In the genomic region with DNA sequence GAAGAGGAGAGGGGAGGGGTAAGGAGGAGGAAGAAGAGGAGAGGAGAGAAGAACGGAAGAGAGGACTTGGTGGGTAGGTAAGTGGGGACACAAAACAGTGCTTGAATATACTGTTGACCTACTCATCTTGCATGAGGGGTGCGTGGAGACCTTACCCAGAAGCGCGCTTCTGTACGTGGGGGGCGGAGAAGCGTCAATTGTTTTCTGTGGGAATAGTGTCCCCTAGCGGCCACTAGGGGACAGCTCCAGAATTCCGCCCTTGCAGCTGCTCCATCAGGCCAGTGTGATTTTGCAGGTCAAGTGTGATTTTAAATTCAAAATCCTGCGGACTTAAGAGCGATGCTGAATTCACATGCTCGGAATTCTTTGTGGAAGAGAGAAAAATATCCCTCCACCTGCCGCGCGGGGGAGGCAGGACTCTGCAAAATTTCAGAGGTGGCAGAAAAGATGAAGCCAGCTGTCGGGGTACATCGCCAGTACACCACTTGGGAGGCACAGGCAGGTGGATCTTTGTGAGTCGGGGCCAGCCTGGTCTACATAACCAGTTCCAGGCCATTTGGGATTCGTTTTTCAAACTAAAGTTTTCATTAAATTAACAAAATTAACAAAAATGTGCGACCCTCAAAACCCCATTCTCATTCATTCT, we compare ENCODE assay signal across 8 mouse cellular contexts. TPM values are rescaled to one million over a fixed set of nuclear protein-coding genes. Genes with fewer than 3 reads are reported as not detected.
DNase-seq lines count a peak whose midpoint lies in the region; ATAC-seq and TF ChIP-seq lines count a peak whose summit lies in the region.

No protein-coding gene starts in this region.

- intact Hi-C loops in heart, postnatal 14 days (cut with DNase I), result loop anchor here (1.0 to 5.0 kb wide), 2 partner anchors 31 to 184 kb away; no protein-coding TSS in a partner anchor

- H3K9me3 ChIP-seq in embryonic facial prominence, embryonic 14.5 days (ENCODE audit: control insufficient read depth, low read length), result no peaks in the 10 kb centered on the region

- TF ChIP-seq CTCF in layer of hippocampus, adult 2 months (conservative IDR thresholded peaks at IDR 0.05), result peak; percentile 94

- ATAC-seq in embryonic facial prominence, embryonic 14.5 days (ENCODE audit: low read depth), result peak; percentile 60; the same call in 1 of the 2 replicates

- no peak overlapping the region for H3K27ac ChIP-seq in layer of hippocampus, adult 2 months
- H3K27ac ChIP-seq in embryonic facial prominence, embryonic 14.5 days (replicated peaks; ENCODE audit: low read depth, low read length), result no peak overlapping the region

- peak; percentile 29 to 56 for DNase-seq in layer of hippocampus, adult 2 months (ENCODE audit: low spot score in 2 of 2)
- no peak for DNase-seq in layer of hippocampus, adult 9-11 months
- DNase-seq in adrenal gland, postnatal 36 days, result peak; percentile 49 to 69
- peak; percentile 56 for DNase-seq in embryonic facial prominence, embryonic 14.5 days (ENCODE audit: low spot score)
- DNase-seq in heart, postnatal 14 days, result peak; percentile 68 to 71
- DNase-seq in layer of hippocampus, postnatal 14 days (ENCODE audit: low spot score in 2 of 2), result peak; percentile 42 to 45
- peak; percentile 58 to 70 for DNase-seq in lung, postnatal 4 days
- peak; percentile 39 for DNase-seq in right cerebral cortex, postnatal 14 days

- no peaks in the 10 kb centered on the region for H3K27me3 ChIP-seq in embryonic facial prominence, embryonic 14.5 days (replicated peaks; ENCODE audit: control insufficient read depth, insufficient read depth, low read length)

- WGBS in embryonic facial prominence, embryonic 14.5 days, result 14% methylated on average over 20 of the region's 20 CpGs

- no peak overlapping the region; the same call in 1 of the 2 replicates for H3K4me3 ChIP-seq in layer of hippocampus, adult 2 months
- H3K4me3 ChIP-seq in embryonic facial prominence, embryonic 14.5 days (ENCODE audit: low read depth, low read length), result peak overlapping the region; percentile 5; the same call in 1 of the 2 replicates

- H3K4me1 ChIP-seq in embryonic facial prominence, embryonic 14.5 days (ENCODE audit: control insufficient read depth, insufficient read depth, low read length), result no peaks in the 10 kb centered on the region

- peak overlapping the region; percentile 41 for H3K4me2 ChIP-seq in embryonic facial prominence, embryonic 14.5 days (ENCODE audit: low read depth, low read length)

- H3K9ac ChIP-seq in embryonic facial prominence, embryonic 14.5 days (ENCODE audit: low read depth, low read length), result no peak overlapping the region

- H3K36me3 ChIP-seq in embryonic facial prominence, embryonic 14.5 days (ENCODE audit: control insufficient read depth, insufficient read depth, low read length), result no peaks in the 10 kb centered on the region

RNA-seq across cellular contexts. Expression of a gene that starts 18.6 kb away (rescaled TPM):
- 10 to 100 TPM; 12.2 to 13.6 TPM for total RNA-seq in layer of hippocampus, adult 2 months (2021)
- 10 to 100 TPM; 31.2 to 40.7 TPM for total RNA-seq in adrenal gland, postnatal 36 days (2021)
- polyA plus RNA-seq in embryonic facial prominence, embryonic 14.5 days (2014; fragmentation: Nextera tagmentation; extraction: Ambion mirVana), result 28.3 and 30.2 TPM in 2 replicates
- 10 to 100 TPM; 46.1 to 57.3 TPM for total RNA-seq in heart, postnatal 14 days (2021)
- total RNA-seq in layer of hippocampus, postnatal 14 days (2021), result 10 to 100 TPM; 24.5 to 24.7 TPM

RNA-seq across cellular contexts. Expression of a gene that starts 35.7 kb away (rescaled TPM):
- not detected for total RNA-seq in layer of hippocampus, adult 2 months (2021)
- total RNA-seq in adrenal gland, postnatal 36 days (2021), result 1 to 10 TPM; 7.5 to 8.7 TPM
- polyA plus RNA-seq in embryonic facial prominence, embryonic 14.5 days (2014; fragmentation: Nextera tagmentation; extraction: Ambion mirVana), result 0.41 and 0.54 TPM in 2 replicates
- not detected for total RNA-seq in heart, postnatal 14 days (2021)
- not detected for total RNA-seq in layer of hippocampus, postnatal 14 days (2021)

RNA-seq across cellular contexts. Expression of a gene that starts 47.0 kb away (rescaled TPM):
- total RNA-seq in layer of hippocampus, adult 2 months (2021), result 10 to 100 TPM; 16.7 to 18.8 TPM
- total RNA-seq in adrenal gland, postnatal 36 days (2021), result 10 to 100 TPM; 28.5 to 58.8 TPM
- polyA plus RNA-seq in embryonic facial prominence, embryonic 14.5 days (2014; fragmentation: Nextera tagmentation; extraction: Ambion mirVana), result 21.6 and 25.3 TPM in 2 replicates
- total RNA-seq in heart, postnatal 14 days (2021), result 1 to 10 TPM; 8.2 to 9.7 TPM
- 10 to 100 TPM; 22.6 to 24.2 TPM for total RNA-seq in layer of hippocampus, postnatal 14 days (2021)

RNA-seq across cellular contexts. Expression of a gene that starts 56.3 kb away (rescaled TPM):
- total RNA-seq in layer of hippocampus, adult 2 months (2021), result 10 to 100 TPM; 18.9 to 21.4 TPM
- 1 to 10 TPM; 9.4 to 9.7 TPM for total RNA-seq in adrenal gland, postnatal 36 days (2021)
- polyA plus RNA-seq in embryonic facial prominence, embryonic 14.5 days (2014; fragmentation: Nextera tagmentation; extraction: Ambion mirVana), result 2.8 and 3.0 TPM in 2 replicates
- 1 to 10 TPM; 1.1 to 1.6 TPM for total RNA-seq in heart, postnatal 14 days (2021)
- total RNA-seq in layer of hippocampus, postnatal 14 days (2021), result 10 to 100 TPM; 13.8 to 14.2 TPM

RNA-seq across cellular contexts. Expression of a gene that starts 56.4 kb away (rescaled TPM):
- 10 to 100 TPM; 44.4 to 45.9 TPM for total RNA-seq in layer of hippocampus, adult 2 months (2021)
- 100 to 1,000 TPM; 318 to 566 TPM for total RNA-seq in adrenal gland, postnatal 36 days (2021)
- 53.3 and 53.7 TPM in 2 replicates for polyA plus RNA-seq in embryonic facial prominence, embryonic 14.5 days (2014; fragmentation: Nextera tagmentation; extraction: Ambion mirVana)
- total RNA-seq in heart, postnatal 14 days (2021), result 10 to 100 TPM; 22.7 to 27.6 TPM
- total RNA-seq in layer of hippocampus, postnatal 14 days (2021), result 10 to 100 TPM; 35.7 to 37.0 TPM

Comparison
In these comparisons a context has a peak if more than half of its experiments do, and no peak if none do; other contexts are left out.
1. RNA of a gene that starts 35.7 kb away (total RNA-seq): 7.5 to 8.7 TPM in adrenal gland, postnatal 36 days; not detected in heart, postnatal 14 days, not detected in layer of hippocampus, adult 2 months and not detected in layer of hippocampus, postnatal 14 days; every median in the first group is over 4 times any median in the second.